Mouse (Mus musculus): Measurements from ENCODE around the gene Gfra4.

- no peak for TF ChIP-seq CTCF (IDR thresholded peaks at IDR 0.05; ENCODE audit: low read depth)
- TF ChIP-seq EP300 (IDR thresholded peaks at IDR 0.05; ENCODE audit: low read depth), result no peak
Measured at GRCm38 (mm10) chr2:131059781-131060540, 17.1 kb upstream of the Gfra4 start.
